Mouse (Mus musculus) liver, embryonic 14.5 days (tissue): ENCODE results near the gene Ninj2.

Experiments used
- CTCF ChIP-seq: IDR thresholded peaks from 2 replicates; pipeline ENCODE4 v1.5.1; 2016; ENCODE audit warnings: antibody characterized with exemption, low read depth, control low read depth
- EP300 ChIP-seq: IDR thresholded peaks from 2 replicates; pipeline ENCODE4 v1.6.1; 2016; ENCODE audit warnings: antibody characterized with exemption, low read depth

- TF ChIP-seq CTCF = no peak
- no peak for TF ChIP-seq EP300
Observed at GRCm38 (mm10) chr6:120107586-120107985, 14.4 kb downstream of the Ninj2 start.
